Mouse (Mus musculus) heart, adult 2 months (tissue): ENCODE results near the gene Acpp. TPM values are rescaled to one million over a fixed set of nuclear protein-coding genes. Genes with fewer than 3 reads are reported as not detected.

Experiments
- DNase-seq, 2 experiments: peaks; one replicate each; pipeline ENCODE4 v3.0.0; 2021
- H3K27ac ChIP-seq: fragments of 200-600 bp; 2 replicates; pipeline ENCODE4 v1.8.1; 2022
- H3K27me3 ChIP-seq: fragments of 200-500 bp; 2 replicates; pipeline ENCODE4 v1.6.1; 2012; ENCODE audit warnings: mild to moderate bottlenecking, low read length, inconsistent platforms, mixed read lengths; ENCODE audit not compliant: control insufficient read depth, insufficient read depth
- H3K36me3 ChIP-seq: fragments of 200-500 bp; 2 replicates; pipeline ENCODE4 v1.6.1; 2012; ENCODE audit warnings: low read length, inconsistent platforms; ENCODE audit not compliant: control insufficient read depth, insufficient read depth
- H3K4me1 ChIP-seq: fragments of 200-500 bp; 2 replicates; pipeline ENCODE4 v1.6.1; 2011; ENCODE audit warnings: low read length; ENCODE audit not compliant: control insufficient read depth, insufficient read depth
- H3K4me3 ChIP-seq: fragments of 200-600 bp; 2 replicates; pipeline ENCODE4 v1.8.1; 2022
- H3K79me2 ChIP-seq: fragments of 200-500 bp; replicated peaks from 2 replicates; pipeline ENCODE4 v1.6.1; 2012; ENCODE audit warnings: mild to moderate bottlenecking, inconsistent platforms, low read length, moderate library complexity, mixed read lengths; ENCODE audit not compliant: control insufficient read depth, insufficient read depth
- H3K9ac ChIP-seq: fragments of 200-500 bp; 2 replicates; pipeline ENCODE4 v1.6.1; 2012; ENCODE audit warnings: low read depth, mild to moderate bottlenecking, control low read depth, inconsistent platforms, low read length, mixed read lengths
- CTCF ChIP-seq: fragments of 200-600 bp; IDR thresholded peaks from 2 replicates; pipeline ENCODE4 v1.8.1; 2022; ENCODE audit warnings: antibody characterized with exemption, mild to moderate bottlenecking, moderate library complexity
- EP300 ChIP-seq: fragments of 200-500 bp; IDR thresholded peaks from 2 replicates; pipeline ENCODE4 v1.6.1; 2011; ENCODE audit warnings: low read depth, low read length, control low read depth; ENCODE audit not compliant: insufficient read depth
- POLR2A ChIP-seq: fragments of 200-500 bp; IDR thresholded peaks from 2 replicates; pipeline ENCODE4 v1.6.1; 2011; ENCODE audit warnings: mild to moderate bottlenecking, low read depth, low read length, control low read depth; ENCODE audit not compliant: insufficient read depth
- WGBS: fragments of 180-500 bp; shearing (Covaris S2); methylation state at CpG from one replicate; pipeline ENCODE4 v1.1.7; 2018; 5-methylcytosine and 5-hydroxymethylcytosine counted together
- intact Hi-C: fragments of 180-260 bp; cut with DNase I; formaldehyde crosslinking; loops from one replicate; pipeline ENCODE4 v1.15.1; 2025
- polyA plus RNA-seq: library from polyadenylated mRNA; depleted of rRNA; stranded (reverse); fragments of >200 nt; gene quantifications from 2 replicates; pipeline ENCODE4 v1.2.3, GENCODE M21; 2012
- total RNA-seq, 2 experiments: library from RNA; stranded (reverse); gene quantifications; 2 replicates each; pipeline ENCODE4 v1.2.3; 2021

Gene Acpp
- total and polyA plus RNA-seq, 3 experiments = 0.23 to 0.41 (median 0.35) TPM

GRCm38 (mm10) chr9:104262823-104263352 lies 74.7 kb downstream of the Acpp start, which contains the start of gene Dnajc13:
Dnajc13 (minus strand) TSS chr9:104262930.
- no peaks in the 10 kb centered on the region for H3K79me2 ChIP-seq
- H3K36me3 ChIP-seq = peaks cover 7% of the 10 kb centered on the region
- peak within 1 kb of the TSS; percentile 84 for H3K9ac ChIP-seq
- intact Hi-C loops = no loop called here
- peak within 1 kb of the TSS; percentile 100 for H3K4me3 ChIP-seq
- H3K4me1 ChIP-seq = peaks cover 5% of the 10 kb centered on the region
- H3K27me3 ChIP-seq = no peaks in the 10 kb centered on the region
- under 1% methylated on average over 60 of the region's 60 CpGs for WGBS
- TF ChIP-seq CTCF (no peak), EP300 (no peak), POLR2A (peak; percentile 56)
- DNase-seq = peak; percentile 99 to 100
- H3K27ac ChIP-seq = peak within 1 kb of the TSS; percentile 92

- under 1% methylated on average over 46 of the region's 46 CpGs for WGBS
- Histone ChIP-seq H3K27me3 (no peaks in the 10 kb centered on the region), H3K4me3 (peak overlapping the region; percentile 100), H3K79me2 (0 out of 2 replicates have a peak, but pooled peaks cover 2% of the 10 kb centered on the region), H3K36me3 (peaks cover 7% of the 10 kb centered on the region), H3K27ac (peak overlapping the region; percentile 92), H3K9ac (peak overlapping the region; percentile 84), H3K4me1 (peaks cover 5% of the 10 kb centered on the region)
- intact Hi-C loops = no loop called here
- TF ChIP-seq POLR2A = no peak
- DNase-seq = no peak
These were observed 75.4 kb downstream of the Acpp start for GRCm38 (mm10) chr9:104262016-104262762.

- Histone ChIP-seq H3K79me2 (peaks cover 2% of the 10 kb centered on the region; the same call in 1 of the 2 replicates), H3K4me1 (peaks cover 5% of the 10 kb centered on the region), H3K4me3 (no peak overlapping the region), H3K27me3 (no peaks in the 10 kb centered on the region), H3K27ac (no peak overlapping the region), H3K9ac (no peak overlapping the region), H3K36me3 (peaks cover 10% of the 10 kb centered on the region)
- WGBS = 41% methylated on average over 4 of the region's 4 CpGs
- no peak for DNase-seq
- intact Hi-C loops = no loop called here
- TF ChIP-seq EP300 (no peak), POLR2A (no peak), CTCF (no peak)
These were observed 77.2 kb downstream of the Acpp start for GRCm38 (mm10) chr9:104260306-104260705.

- peaks cover 5% of the 10 kb centered on the region for H3K4me1 ChIP-seq
- peaks cover 10% of the 10 kb centered on the region for H3K79me2 ChIP-seq
- 48% methylated on average over 2 of the region's 2 CpGs for WGBS
- no peak overlapping the region for H3K9ac ChIP-seq
- H3K4me3 ChIP-seq = no peak overlapping the region
- intact Hi-C loops = no loop called here
- DNase-seq = no peak
- TF ChIP-seq CTCF (no peak), POLR2A (no peak), EP300 (no peak)
- H3K27me3 ChIP-seq = no peaks in the 10 kb centered on the region
- peaks cover 6% of the 10 kb centered on the region for H3K36me3 ChIP-seq
- no peak overlapping the region for H3K27ac ChIP-seq
These were observed 81.5 kb downstream of the Acpp start for GRCm38 (mm10) chr9:104256085-104256484.

- H3K27ac ChIP-seq = no peak overlapping the region
- H3K4me1 ChIP-seq = peaks cover 3% of the 10 kb centered on the region
- no peaks in the 10 kb centered on the region for H3K27me3 ChIP-seq
- no peak for DNase-seq
- H3K79me2 ChIP-seq = peaks cover 11% of the 10 kb centered on the region
- no peak overlapping the region for H3K4me3 ChIP-seq
- no peak overlapping the region for H3K9ac ChIP-seq
- intact Hi-C loops = no loop called here
- 61% methylated on average over 9 of the region's 9 CpGs for WGBS
- H3K36me3 ChIP-seq = peaks cover 3% of the 10 kb centered on the region
- TF ChIP-seq CTCF (no peak), POLR2A (no peak)
These were observed 83.0 kb downstream of the Acpp start for GRCm38 (mm10) chr9:104254408-104255180.
